Mouse (Mus musculus): ENCODE data around the gene Prl3d2. TPM values are rescaled to one million over a fixed set of nuclear protein-coding genes. Genes with fewer than 3 reads are reported as not detected.

The Prl3d2 gene
- not detected for total RNA-seq (2023)

GRCm38 (mm10) chr13:27121398-27121797 lies at the start of gene Prl3d2:
TSS of gene Prl3d2 (plus strand) at chr13:27121698.

GRCm38 (mm10) chr13:27093890-27094289 lies 27.6 kb upstream of the Prl3d2 start, which contains the start of gene Prl3d1:
TSS of gene Prl3d1 (plus strand) at chr13:27094190.

GRCm38 (mm10) chr13:27156490-27156889 lies 35.0 kb downstream of the Prl3d2 start, which contains the start of gene Prl3d3:
TSS of gene Prl3d3 (plus strand) at chr13:27156790.

Other genes starting within 250 kb of the Prl3d2 start
- gene Prl, start 64.1 kb upstream of the Prl3d2 start, total RNA-seq (2023) = not detected
- gene Prl3d1, start 27.5 kb upstream of the Prl3d2 start, total RNA-seq (2023) = not detected
- not detected for gene Prl3d3, start 35.1 kb downstream of the Prl3d2 start, total RNA-seq (2023)
- gene Prl3c1, start 75.0 kb downstream of the Prl3d2 start, total RNA-seq (2023) = not detected
- gene Prl3b1, start 120.1 kb downstream of the Prl3d2 start, total RNA-seq (2023) = not detected
- gene Prl3a1, start 137.7 kb downstream of the Prl3d2 start, total RNA-seq (2023) = not detected
- gene Prl6a1, start 190.9 kb downstream of the Prl3d2 start, total RNA-seq (2023) = not detected
- gene Prl8a2, start 224.0 kb downstream of the Prl3d2 start, total RNA-seq (2023) = not detected